Mouse (Mus musculus): ENCODE measurements around the gene Pacsin2.

DNA sequence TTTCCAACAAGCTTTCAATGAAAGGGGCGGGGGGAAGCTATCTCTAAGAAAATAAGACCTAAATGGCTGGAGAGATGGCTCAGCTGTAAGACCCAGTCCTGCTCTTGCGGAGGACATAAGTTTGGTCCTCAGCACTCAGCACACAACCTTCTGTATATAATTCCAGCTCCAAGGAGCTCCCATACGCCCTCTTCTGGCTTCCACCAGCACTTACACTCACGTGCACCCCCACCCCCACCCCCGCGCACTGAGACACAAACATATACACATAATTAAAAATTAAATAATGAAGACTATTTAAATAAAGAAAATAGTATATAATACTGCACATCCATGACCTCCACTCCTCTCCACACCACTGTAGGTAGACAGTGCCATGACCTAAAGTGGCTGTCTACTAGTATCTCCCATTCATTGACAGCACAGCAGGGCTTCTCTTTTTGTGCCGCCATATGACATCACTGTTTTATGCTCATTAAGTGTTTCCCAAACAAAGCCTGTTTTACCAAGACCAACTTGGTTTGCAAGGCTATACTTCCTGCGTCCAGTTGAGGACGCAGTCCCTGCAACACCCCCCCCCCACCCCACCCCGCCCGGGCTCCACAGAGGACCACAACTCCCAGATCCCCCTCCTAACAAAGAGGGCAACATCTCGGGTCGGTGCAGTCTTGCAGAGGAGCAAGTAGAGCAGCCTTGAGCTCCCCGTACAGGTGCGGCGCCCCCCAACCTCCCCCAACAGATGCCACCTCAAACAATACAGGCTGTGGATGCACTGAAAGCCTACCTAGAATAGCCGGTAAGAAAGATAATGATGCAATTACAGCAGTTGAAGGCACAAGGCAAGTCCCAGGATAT, 45.8 kb upstream of the Pacsin2 start:
- TF ChIP-seq CTCF (IDR thresholded peaks at IDR 0.05; ENCODE audit: low read depth, low read length) (no peak), POLR2A (IDR thresholded peaks at IDR 0.05; ENCODE audit: extremely low read depth, insufficient read depth, low read length) (no peak)
